Mouse (Mus musculus): ENCODE measurements around the gene Smug1. TPM values are rescaled to one million over a fixed set of nuclear protein-coding genes. Genes with fewer than 3 reads are reported as not detected.

Smug1 gene
- total RNA-seq (2023): 1.4 and 2.9 TPM in 2 replicates

DNA sequence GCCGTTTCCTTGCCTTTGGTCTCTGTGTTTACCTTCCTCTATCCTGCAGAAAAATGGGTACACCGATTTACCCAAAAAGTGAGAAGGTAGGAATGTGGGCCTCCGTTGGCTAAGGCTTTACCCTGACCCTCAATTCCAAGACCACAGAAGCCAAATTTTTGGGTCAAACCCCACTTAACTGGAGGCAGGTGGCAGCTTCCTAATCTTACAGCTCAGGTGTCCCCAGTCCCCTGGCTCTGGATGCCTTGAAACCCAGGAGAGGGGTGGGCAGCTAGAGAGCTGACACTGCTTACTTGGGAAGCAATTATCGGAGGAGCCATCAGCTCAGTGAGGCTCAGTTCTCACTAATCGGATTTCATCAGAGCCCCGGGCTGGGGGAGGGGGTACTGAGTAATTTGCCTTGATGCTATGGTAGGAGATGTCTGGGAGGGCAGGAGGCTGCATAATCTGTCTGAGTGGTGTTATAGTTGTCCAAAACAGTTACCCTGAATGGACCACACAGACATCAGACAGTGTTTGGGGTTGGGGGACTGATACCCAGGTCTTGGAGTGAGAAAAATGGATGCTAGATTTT, at the start of gene Smug1:
Gene Smug1, minus strand, starts transcription at position 51 of the 574 bp plus-strand sequence.

Other genes starting within 250 kb of the Smug1 start
- not detected in 2 replicates for gene Hoxc13, start 246.0 kb downstream of the Smug1 start, total RNA-seq (2023)
- not detected in 2 replicates for gene Hoxc12, start 230.3 kb downstream of the Smug1 start, total RNA-seq (2023)
- not detected in 2 replicates for gene Hoxc11, start 212.7 kb downstream of the Smug1 start, total RNA-seq (2023)
- gene Hoxc10, start 200.3 kb downstream of the Smug1 start, total RNA-seq (2023): not detected in 2 replicates
- gene Hoxc5, start 199.6 kb downstream of the Smug1 start, total RNA-seq (2023): not detected in 2 replicates
- gene Hoxc9, start 190.7 kb downstream of the Smug1 start, total RNA-seq (2023): not detected in 2 replicates
- gene Hoxc8, start 176.5 kb downstream of the Smug1 start, total RNA-seq (2023): not detected in 2 replicates
- gene Hoxc6, start 168.8 kb downstream of the Smug1 start, total RNA-seq (2023): not detected in 2 replicates
- gene Hoxc4, start 148.2 kb downstream of the Smug1 start, total RNA-seq (2023): not detected in 2 replicates
- gene Cbx5, start 72.7 kb upstream of the Smug1 start, total RNA-seq (2023): 25.3 and 26.7 TPM in 2 replicates
- gene Hnrnpa1, start 73.3 kb upstream of the Smug1 start, total RNA-seq (2023): 191 and 223 TPM in 2 replicates
- gene Nfe2, start 91.3 kb upstream of the Smug1 start, total RNA-seq (2023): 222 and 245 TPM in 2 replicates
- gene Copz1, start 105.6 kb upstream of the Smug1 start, total RNA-seq (2023): 106 and 123 TPM in 2 replicates
- gene Gpr84, start 143.5 kb upstream of the Smug1 start, total RNA-seq (2023): 20.9 and 24.6 TPM in 2 replicates
- 20.5 and 23.0 TPM in 2 replicates for gene Zfp385a, start 173.0 kb upstream of the Smug1 start, total RNA-seq (2023)
- gene Itga5, start 199.7 kb upstream of the Smug1 start, total RNA-seq (2023): 35.2 and 40.3 TPM in 2 replicates

Measured in neutrophil, adult 65 days (primary cell).